In the genomic region with DNA sequence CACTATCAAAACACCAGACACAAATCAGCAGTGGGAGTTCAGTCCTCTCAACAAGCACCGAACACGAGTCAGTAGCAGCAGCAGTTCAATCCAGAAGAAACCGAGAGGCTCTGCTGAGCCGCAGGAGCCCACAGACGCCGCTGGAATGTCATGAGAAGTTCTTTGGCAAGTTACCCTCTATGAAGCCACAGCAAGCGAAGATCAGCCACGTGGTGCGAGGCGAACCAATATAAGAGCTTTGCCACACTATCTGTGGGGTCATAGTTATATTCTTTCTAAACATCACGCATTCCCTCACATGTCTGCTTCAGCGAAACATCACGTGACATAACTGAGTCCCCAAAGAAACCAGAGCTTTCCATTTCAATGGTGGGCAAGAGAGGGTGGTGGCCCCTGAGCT, we compare ENCODE assay signal across 29 mouse cellular contexts. TPM values are rescaled to one million over a fixed set of nuclear protein-coding genes. Genes with fewer than 3 reads are reported as not detected.
DNase-seq lines count a peak whose midpoint lies in the region; ATAC-seq and TF ChIP-seq lines count a peak whose summit lies in the region.
"Had no signal": no experiment of that assay in that cellular context is flagged by ENCODE, and none has a peak within 500 bp of the region (broad histone marks: within the 10 kb centered on the region; RNA-seq: fewer than 3 reads in every experiment).

No protein-coding gene starts in this region.

- H3K4me3 ChIP-seq in cerebellum, adult 2 months (replicated peaks; ENCODE audit: insufficient read depth, low read depth, low read length) = no peak overlapping the region
- no peak overlapping the region for H3K4me3 ChIP-seq in kidney, embryonic 14.5 days (ENCODE audit: low read length)
- H3K4me3 ChIP-seq: embryonic facial prominence, embryonic 10.5 days; embryonic facial prominence, embryonic 13.5 days; erythroblast, embryonic 14.5 days; forebrain, embryonic 12.5 days; forebrain, embryonic 15.5 days; heart, adult 2 months; heart, embryonic 10.5 days; heart, embryonic 13.5 days; hindbrain, embryonic 12.5 days; hindbrain, embryonic 15.5 days had no signal

- H3K9me3 ChIP-seq in kidney, embryonic 14.5 days (ENCODE audit: control insufficient read depth, low read length) = 0 out of 2 replicates have a peak, but pooled peaks cover 3% of the 10 kb centered on the region
- H3K9me3 ChIP-seq: embryonic facial prominence, embryonic 10.5 days; forebrain, embryonic 12.5 days; forebrain, embryonic 15.5 days; heart, embryonic 10.5 days; heart, embryonic 13.5 days; hindbrain, embryonic 12.5 days; hindbrain, embryonic 15.5 days had no signal

- DNase-seq in cerebellum, adult 2 months = peak; percentile 18
- peak; percentile 90 for DNase-seq in heart, adult 11 months
- DNase-seq in heart, postnatal 14 days = no peak
- DNase-seq in kidney, adult 9 months = peak; percentile 36
- DNase-seq: adrenal gland, adult 2 months; adrenal gland, postnatal 36 days; embryo, embryonic 11 days; gastrocnemius, postnatal 25 days; heart, adult 2 months had no signal

- H3K4me1 ChIP-seq in cerebellum, adult 2 months (ENCODE audit: control insufficient read depth, insufficient read depth, low read length) = peaks cover 77% of the 10 kb centered on the region
- H3K4me1 ChIP-seq in kidney, embryonic 14.5 days (ENCODE audit: control insufficient read depth, insufficient read depth, low read length) = no peaks in the 10 kb centered on the region
- H3K4me1 ChIP-seq: embryonic facial prominence, embryonic 13.5 days; heart, embryonic 13.5 days had no signal

- ATAC-seq in cerebellum, adult (ENCODE audit: insufficient number of reproducible peaks, low FRiP score, low TSS enrichment) = no peak
- no peak for ATAC-seq in kidney, embryonic 14.5 days (ENCODE audit: low FRiP score, low TSS enrichment)
- ATAC-seq: CD4-positive, CD25-positive, alpha-beta regulatory T cell, adult 4 months; forebrain, embryonic 15.5 days; intestine, postnatal 0 days had no signal

- intact Hi-C loops in heart, postnatal 14 days (cut with DNase I) = no loop called here

- H3K27ac ChIP-seq in cerebellum, adult 2 months (ENCODE audit: insufficient read depth, low read length) = no peak overlapping the region
- no peak overlapping the region for H3K27ac ChIP-seq in kidney, embryonic 14.5 days (ENCODE audit: low read depth, low read length)
- H3K27ac ChIP-seq: embryonic facial prominence, embryonic 10.5 days; embryonic facial prominence, embryonic 13.5 days; forebrain, embryonic 12.5 days; forebrain, embryonic 15.5 days; heart, adult 2 months; heart, embryonic 10.5 days; heart, embryonic 13.5 days; hindbrain, embryonic 12.5 days; hindbrain, embryonic 15.5 days had no signal

- no peak overlapping the region for H3K9ac ChIP-seq in kidney, embryonic 14.5 days (ENCODE audit: low read depth, low read length)
- H3K9ac ChIP-seq: embryonic facial prominence, embryonic 13.5 days; forebrain, embryonic 12.5 days; forebrain, embryonic 15.5 days; heart, embryonic 13.5 days; hindbrain, embryonic 12.5 days; hindbrain, embryonic 15.5 days had no signal

- no peaks in the 10 kb centered on the region for H3K36me3 ChIP-seq in kidney, embryonic 14.5 days (ENCODE audit: control insufficient read depth, insufficient read depth, low read length)
- H3K36me3 ChIP-seq: embryonic facial prominence, embryonic 10.5 days; embryonic facial prominence, embryonic 13.5 days; forebrain, embryonic 12.5 days; forebrain, embryonic 15.5 days; heart, embryonic 10.5 days; heart, embryonic 13.5 days; hindbrain, embryonic 12.5 days; hindbrain, embryonic 15.5 days had no signal

- TF ChIP-seq POLR2A in cerebellum, adult 2 months (IDR thresholded peaks at IDR 0.05; ENCODE audit: borderline replicate concordance, insufficient read depth, low read length) = no peak

- WGBS in cerebellum, adult 2 months = 91% methylated on average over 13 of the region's 13 CpGs
- WGBS in kidney, embryonic 14.5 days = 92% methylated on average over 13 of the region's 13 CpGs

- TF ChIP-seq CTCF in cerebellum, adult 2 months (IDR thresholded peaks at IDR 0.05; ENCODE audit: borderline replicate concordance, insufficient read depth, low read depth, low read length) = no peak

- no peak overlapping the region for H3K4me2 ChIP-seq in kidney, embryonic 14.5 days (replicated peaks; ENCODE audit: low read depth, low read length)
- H3K4me2 ChIP-seq: embryonic facial prominence, embryonic 13.5 days; forebrain, embryonic 12.5 days; forebrain, embryonic 15.5 days; heart, embryonic 13.5 days; hindbrain, embryonic 12.5 days; hindbrain, embryonic 15.5 days had no signal

- no peaks in the 10 kb centered on the region for H3K27me3 ChIP-seq in cerebellum, adult 2 months (ENCODE audit: control insufficient read depth, insufficient read depth, low read length)
- no peaks in the 10 kb centered on the region for H3K27me3 ChIP-seq in kidney, embryonic 14.5 days (ENCODE audit: control insufficient read depth, insufficient read depth, low read length)
- H3K27me3 ChIP-seq: forebrain, embryonic 15.5 days; hindbrain, embryonic 12.5 days; hindbrain, embryonic 15.5 days had no signal

RNA-seq across cellular contexts. Expression of gene Slc22a12, which starts 1.9 kb away (rescaled TPM):
- 0.15 and 0.24 TPM in 2 replicates for polyA plus RNA-seq in cerebellum, adult 2 months (2012; rRNA removed)
- not detected for total RNA-seq in heart, postnatal 14 days (2021)
- 1.8 and 2.5 TPM in 2 replicates for polyA plus RNA-seq in kidney, embryonic 14.5 days (2014; fragmentation: Nextera tagmentation; extraction: Ambion mirVana)
- total RNA-seq: gastrocnemius, adult 8-10 months; gastrocnemius, postnatal 25 days; heart, adult 2 months; heart, postnatal 25 days; hematopoietic stem cell, adult 5-6 weeks; MEL had no signal
- polyA plus RNA-seq: C2C12; CD4-positive, CD25-positive, alpha-beta regulatory T cell, adult 4 months; embryonic facial prominence, embryonic 10.5 days; embryonic facial prominence, embryonic 13.5 days; erythroblast, embryonic 14.5 days; forebrain, embryonic 12.5 days; forebrain, embryonic 15.5 days; heart, adult 2 months; heart, embryonic 10.5 days; heart, embryonic 13.5 days; heart, embryonic 16.5 days; hindbrain, embryonic 12.5 days; hindbrain, embryonic 15.5 days; intestine, embryonic 14.5 days; intestine, postnatal 0 days had no signal

Comparison
In these comparisons a context has a peak if more than half of its experiments do, and no peak if none do; other contexts are left out.
1. DNase-seq: peak in cerebellum, adult 2 months (2 of 2), heart, adult 11 months (single experiment) and kidney, adult 9 months (single experiment); none in heart, postnatal 14 days (0 of 2).